Mouse (Mus musculus) kidney, embryonic 14.5 days (tissue): ENCODE measurements around the gene Galnt2. TPM values are rescaled to one million over a fixed set of nuclear protein-coding genes. Genes with fewer than 3 reads are reported as not detected.
A peak's percentile ranks its signal among the peaks of the same experiment; 100 is the strongest.

Experiments
- ATAC-seq: fragments of 200-750 bp; cut with Nextera tagmentation; 2 replicates; pipeline ENCODE4 v1.8.0; 2017; ENCODE audit warnings: moderate number of reproducible peaks, mild to moderate bottlenecking, moderate TSS enrichment, moderate library complexity; ENCODE audit not compliant: low FRiP score, low TSS enrichment
- H3K27ac ChIP-seq: fragments of 300-500 bp; sonication (generic); 2 replicates; pipeline ENCODE4 v1.5.1; 2014; ENCODE audit warnings: low read depth, mild to moderate bottlenecking, low read length, moderate library complexity, mixed read lengths
- H3K27me3 ChIP-seq: fragments of 300-500 bp; sonication (generic); 2 replicates; pipeline ENCODE4 v1.6.1; 2014; ENCODE audit warnings: mild to moderate bottlenecking, low read length; ENCODE audit not compliant: control insufficient read depth, insufficient read depth
- H3K36me3 ChIP-seq: fragments of 300-500 bp; sonication (generic); 2 replicates; pipeline ENCODE4 v1.6.1; 2014; ENCODE audit warnings: low read length, mixed read lengths; ENCODE audit not compliant: control insufficient read depth, insufficient read depth
- H3K4me1 ChIP-seq: fragments of 300-500 bp; sonication (generic); 2 replicates; pipeline ENCODE4 v1.6.1; 2014; ENCODE audit warnings: low read length, mixed read lengths; ENCODE audit not compliant: control insufficient read depth, insufficient read depth
- H3K4me2 ChIP-seq: fragments of 300-500 bp; sonication (generic); replicated peaks from 2 replicates; pipeline ENCODE4 v1.6.1; 2014; ENCODE audit warnings: low read depth, mild to moderate bottlenecking, low read length
- H3K4me3 ChIP-seq: fragments of 300-500 bp; sonication (generic); 2 replicates; pipeline ENCODE4 v1.5.1; 2014; ENCODE audit warnings: mild to moderate bottlenecking, low read length
- H3K9ac ChIP-seq: fragments of 300-500 bp; sonication (generic); 2 replicates; pipeline ENCODE4 v1.6.1; 2014; ENCODE audit warnings: low read depth, mild to moderate bottlenecking, low read length, moderate library complexity
- H3K9me3 ChIP-seq: fragments of 300-500 bp; sonication (generic); 2 replicates; pipeline ENCODE4 v1.6.1; 2016; ENCODE audit warnings: low read length; ENCODE audit not compliant: control insufficient read depth
- WGBS: fragments of 180-500 bp; shearing (Covaris S2); extraction: QIAGEN DNeasy Blood & Tissue Kit; methylation state at CpG from one replicate; pipeline ENCODE4 v1.1.7; 2014; 5-methylcytosine and 5-hydroxymethylcytosine counted together
- polyA plus RNA-seq: library from polyadenylated mRNA; unstranded; fragments of >200 nt; fragmentation: Nextera tagmentation; extraction: Ambion mirVana; gene quantifications from 2 replicates; pipeline ENCODE4 v1.2.1, GENCODE M21; 2014

The Galnt2 gene
- polyA plus RNA-seq, 1 experiment from 2014 or later: 57.7 TPM

DNA sequence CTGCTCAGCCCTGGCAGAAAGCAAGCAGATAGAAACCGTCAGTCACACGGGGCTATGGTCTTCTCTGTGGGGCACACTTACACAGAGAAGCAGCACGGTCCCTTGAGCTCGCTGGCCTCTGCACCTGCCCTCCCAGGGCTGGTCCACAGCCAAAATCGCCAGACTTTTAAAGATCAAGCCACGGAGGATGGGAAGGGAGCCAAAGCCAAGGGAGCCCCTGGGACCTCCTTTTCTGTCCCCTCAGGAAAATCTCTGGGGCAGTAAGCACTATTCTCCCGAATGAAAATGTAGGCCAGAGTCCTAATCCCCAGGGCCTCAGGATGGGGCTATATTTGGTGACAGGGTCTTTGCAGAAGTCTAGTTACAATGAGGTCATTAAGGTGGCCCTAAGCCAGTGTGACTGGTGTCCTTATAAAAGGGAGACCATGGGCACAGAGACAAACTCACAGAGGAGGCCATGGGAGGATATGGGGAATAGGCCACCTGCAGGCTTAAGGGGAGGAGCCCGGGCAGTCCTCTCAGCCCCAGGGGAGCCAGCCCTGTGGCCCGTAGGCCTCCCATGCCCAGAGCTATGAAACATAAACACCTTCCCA, 53.9 kb downstream of the Galnt2 start:
- Histone ChIP-seq H3K4me2 (no peak overlapping the region), H3K9me3 (no peaks in the 10 kb centered on the region), H3K4me3 (no peak overlapping the region), H3K4me1 (peaks cover 48% of the 10 kb centered on the region), H3K27ac (no peak overlapping the region; the same call in 1 of the 2 replicates), H3K27me3 (no peaks in the 10 kb centered on the region), H3K36me3 (no peaks in the 10 kb centered on the region), H3K9ac (no peak overlapping the region; the same call in 1 of the 2 replicates)
- 44% methylated on average over 9 of the region's 9 CpGs for WGBS
- no peak for ATAC-seq

DNA sequence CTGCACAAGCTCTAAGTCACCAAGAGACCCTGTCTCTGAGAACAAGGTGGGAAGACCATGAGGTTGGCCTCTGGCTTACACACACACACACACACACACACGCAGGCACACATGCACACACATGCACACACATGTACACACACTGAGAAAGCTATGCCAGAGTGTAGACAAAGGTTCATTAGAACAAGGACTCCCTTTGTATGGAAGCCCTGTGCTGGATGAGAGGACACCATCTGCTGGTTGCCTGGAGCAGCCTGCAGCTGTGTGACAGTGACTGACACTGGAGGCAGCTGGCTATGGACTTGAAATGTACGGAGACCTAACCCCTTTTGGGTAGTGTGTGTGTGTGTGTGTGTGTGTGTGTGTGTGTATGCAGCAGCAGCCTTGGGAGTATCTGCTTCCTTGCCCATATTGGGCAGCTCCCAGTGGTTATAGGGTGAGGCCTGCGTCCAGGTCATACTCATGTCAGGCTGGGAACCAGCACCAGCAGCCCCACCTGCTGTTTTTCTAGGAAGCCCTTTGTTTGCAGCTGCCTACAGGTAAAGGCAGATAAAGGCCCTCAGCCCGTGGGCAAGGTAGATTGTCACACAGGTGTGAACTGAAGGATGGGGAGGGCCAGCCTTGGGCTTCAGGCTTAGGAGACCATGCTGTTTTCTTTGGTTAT, 55.4 kb downstream of the Galnt2 start:
- no peak overlapping the region for H3K4me3 ChIP-seq
- no peak overlapping the region for H3K4me2 ChIP-seq
- H3K27me3 ChIP-seq: no peaks in the 10 kb centered on the region
- H3K36me3 ChIP-seq: no peaks in the 10 kb centered on the region
- peaks cover 48% of the 10 kb centered on the region for H3K4me1 ChIP-seq
- peak overlapping the region; percentile 12; the same call in 1 of the 2 replicates for H3K9ac ChIP-seq
- ATAC-seq: 0 out of 2 replicates have a peak, but pooled peaks have one; percentile 33
- H3K27ac ChIP-seq: no peak overlapping the region
- 55% methylated on average over 4 of the region's 4 CpGs for WGBS
- no peaks in the 10 kb centered on the region for H3K9me3 ChIP-seq

DNA sequence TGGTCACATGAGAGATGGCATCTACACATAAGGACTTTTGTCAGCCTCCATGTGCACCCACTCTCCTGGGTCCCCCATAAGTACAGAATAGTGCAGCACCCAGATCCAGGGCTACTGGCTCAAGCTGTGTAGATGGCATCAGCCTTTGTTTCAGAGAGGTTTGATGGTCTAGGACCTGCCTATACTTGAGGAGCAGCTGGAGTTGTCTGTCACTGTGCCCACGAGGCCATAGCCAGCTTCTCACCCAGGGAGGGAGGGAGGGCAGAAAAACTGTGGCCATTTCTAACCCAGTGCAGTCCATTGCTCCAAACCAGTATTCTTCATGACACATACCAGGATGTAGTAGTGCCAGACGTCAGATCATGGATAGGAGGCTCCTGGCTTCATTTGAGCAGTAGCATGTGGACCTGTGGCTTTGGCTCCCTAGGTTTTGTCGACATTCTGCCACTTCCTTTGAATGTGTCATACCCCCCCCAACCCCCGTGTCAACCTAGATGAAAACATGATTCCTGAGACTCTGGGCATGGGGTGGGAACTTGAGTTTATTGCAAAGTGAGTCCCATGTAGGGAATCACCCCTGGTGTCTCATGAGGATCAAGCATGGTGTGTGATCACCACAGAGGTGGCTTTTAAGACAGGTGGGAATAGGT, 57.1 kb downstream of the Galnt2 start:
- no peak for ATAC-seq
- Histone ChIP-seq H3K4me3 (no peak overlapping the region), H3K27me3 (no peaks in the 10 kb centered on the region), H3K36me3 (no peaks in the 10 kb centered on the region), H3K27ac (no peak overlapping the region), H3K9ac (no peak overlapping the region), H3K9me3 (no peaks in the 10 kb centered on the region), H3K4me1 (peaks cover 39% of the 10 kb centered on the region), H3K4me2 (no peak overlapping the region)
- WGBS: 83% methylated on average over 4 of the region's 4 CpGs

DNA sequence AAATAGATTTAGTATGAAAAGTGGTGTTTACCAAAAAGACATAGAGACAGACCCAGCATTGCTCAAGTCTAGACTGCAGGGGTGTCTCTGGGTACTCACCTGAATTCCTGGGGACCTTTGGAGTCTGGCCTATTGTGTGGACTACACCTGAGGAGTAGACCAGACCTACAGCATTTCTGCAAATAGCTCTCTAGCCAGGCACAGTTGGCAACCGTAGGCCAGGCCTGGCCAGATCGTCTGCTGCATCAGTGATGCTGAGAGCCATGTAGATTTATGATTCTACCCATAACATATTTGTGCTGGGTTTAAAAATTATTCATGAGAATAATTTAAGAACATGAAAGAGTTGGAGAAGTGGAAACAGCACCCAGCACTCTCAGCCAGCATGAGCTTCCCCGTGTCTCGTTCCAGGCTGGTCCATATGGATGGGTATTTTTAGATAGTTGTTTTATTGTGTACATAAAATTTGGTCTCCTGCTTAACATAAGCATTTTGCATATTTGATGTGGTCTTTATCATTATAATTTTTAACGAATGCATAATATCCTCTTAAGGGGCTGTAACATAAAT, 58.4 kb downstream of the Galnt2 start:
- no peaks in the 10 kb centered on the region for H3K27me3 ChIP-seq
- H3K4me2 ChIP-seq: no peak overlapping the region
- H3K9ac ChIP-seq: no peak overlapping the region
- ATAC-seq: no peak
- H3K4me1 ChIP-seq: peaks cover 34% of the 10 kb centered on the region
- WGBS: 90% methylated on average over 5 of the region's 5 CpGs
- no peak overlapping the region for H3K27ac ChIP-seq
- H3K36me3 ChIP-seq: no peaks in the 10 kb centered on the region
- no peaks in the 10 kb centered on the region for H3K9me3 ChIP-seq
- no peak overlapping the region for H3K4me3 ChIP-seq

DNA sequence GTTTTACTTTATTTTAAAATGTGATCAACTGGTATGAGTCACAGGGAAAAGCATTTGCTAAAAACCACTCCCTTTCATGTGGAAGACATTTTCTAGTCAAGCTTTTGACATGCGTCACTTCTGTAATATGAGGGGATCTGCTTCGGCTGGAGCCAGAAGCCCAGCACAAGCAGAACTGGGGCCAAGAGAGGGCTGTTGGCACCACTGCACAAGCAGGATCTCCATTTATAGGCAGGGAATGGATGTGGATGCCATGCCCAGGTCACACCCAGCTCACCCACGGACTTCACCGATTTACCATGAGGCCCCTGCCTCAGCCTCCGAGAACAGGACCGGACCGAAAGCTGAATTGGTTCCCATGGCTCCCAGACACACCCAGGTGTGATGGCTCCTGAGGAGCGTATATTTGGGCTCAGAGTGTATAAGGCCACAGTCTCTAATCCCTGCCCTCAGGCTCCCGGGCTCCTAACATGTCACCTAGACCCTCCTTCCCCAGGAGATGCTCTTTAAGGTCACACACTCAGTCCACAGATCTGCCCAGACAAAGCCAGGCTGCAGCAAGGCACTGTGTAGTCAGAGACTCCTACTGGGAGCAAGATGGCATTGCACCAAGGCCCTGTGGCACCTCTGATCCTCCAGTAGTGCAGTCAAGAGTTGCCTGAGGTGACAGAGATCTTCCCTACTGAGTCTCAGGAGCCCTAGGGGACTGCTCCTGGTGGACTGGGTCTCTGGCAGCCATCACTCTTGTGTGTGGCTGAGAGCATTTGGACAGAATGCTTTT, 59.9 kb downstream of the Galnt2 start:
- WGBS: 88% methylated on average over 9 of the region's 9 CpGs
- Histone ChIP-seq H3K27ac (no peak overlapping the region), H3K9me3 (no peaks in the 10 kb centered on the region), H3K9ac (no peak overlapping the region), H3K4me1 (peaks cover 26% of the 10 kb centered on the region; the same call in 1 of the 2 replicates), H3K4me2 (no peak overlapping the region), H3K27me3 (no peaks in the 10 kb centered on the region), H3K4me3 (no peak overlapping the region), H3K36me3 (no peaks in the 10 kb centered on the region)
- ATAC-seq: no peak

DNA sequence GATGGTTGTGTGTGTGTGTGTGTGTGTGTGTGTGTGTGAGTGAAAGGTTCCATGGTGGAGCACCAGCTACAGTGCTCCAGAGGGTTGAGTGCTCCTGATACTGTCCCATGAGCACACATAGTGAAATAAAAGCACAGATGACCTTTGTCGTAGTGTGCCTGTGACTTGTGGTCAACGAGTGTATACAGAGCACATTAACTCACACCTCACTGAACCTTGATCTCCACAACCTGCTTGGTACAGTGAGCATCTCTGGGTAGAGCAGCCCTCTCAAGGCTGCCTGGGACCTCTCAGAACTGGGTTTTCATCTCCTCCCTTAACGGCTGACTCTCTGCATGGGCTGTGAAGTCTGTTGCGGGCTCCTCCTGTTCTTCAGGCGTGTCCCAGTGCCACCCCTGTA, 60.5 kb downstream of the Galnt2 start:
- 85% methylated on average over 5 of the region's 5 CpGs for WGBS
- ATAC-seq: no peak
- Histone ChIP-seq H3K4me3 (no peak overlapping the region), H3K4me1 (peaks cover 20% of the 10 kb centered on the region; the same call in 1 of the 2 replicates), H3K9me3 (no peaks in the 10 kb centered on the region), H3K27ac (no peak overlapping the region), H3K27me3 (no peaks in the 10 kb centered on the region), H3K9ac (no peak overlapping the region), H3K4me2 (no peak overlapping the region), H3K36me3 (no peaks in the 10 kb centered on the region)

DNA sequence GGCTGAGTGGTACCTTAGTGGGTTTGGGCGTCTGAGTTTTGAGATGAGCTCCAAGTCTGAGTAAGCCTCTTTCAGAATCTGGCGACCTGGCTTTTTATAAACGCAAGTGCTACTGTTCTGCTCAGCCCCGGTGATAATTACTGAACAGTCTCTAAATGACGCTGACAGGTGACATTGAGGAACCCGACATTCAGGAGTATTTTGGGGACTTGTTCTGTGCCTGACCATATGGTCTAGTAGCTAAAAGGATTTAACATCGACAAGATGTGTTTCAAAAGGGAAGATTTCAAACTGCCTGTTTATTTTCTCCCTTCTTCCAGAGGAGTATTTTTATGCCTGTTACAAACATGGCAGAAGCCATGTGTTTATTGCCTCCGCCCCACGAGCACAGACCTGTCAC, 61.8 kb downstream of the Galnt2 start:
- Histone ChIP-seq H3K4me2 (no peak overlapping the region), H3K9me3 (no peaks in the 10 kb centered on the region), H3K27ac (no peak overlapping the region), H3K4me3 (no peak overlapping the region), H3K27me3 (no peaks in the 10 kb centered on the region), H3K9ac (no peak overlapping the region), H3K36me3 (no peaks in the 10 kb centered on the region), H3K4me1 (peaks cover 15% of the 10 kb centered on the region; the same call in 1 of the 2 replicates)
- no peak for ATAC-seq
- WGBS: 80% methylated on average over 9 of the region's 9 CpGs

DNA sequence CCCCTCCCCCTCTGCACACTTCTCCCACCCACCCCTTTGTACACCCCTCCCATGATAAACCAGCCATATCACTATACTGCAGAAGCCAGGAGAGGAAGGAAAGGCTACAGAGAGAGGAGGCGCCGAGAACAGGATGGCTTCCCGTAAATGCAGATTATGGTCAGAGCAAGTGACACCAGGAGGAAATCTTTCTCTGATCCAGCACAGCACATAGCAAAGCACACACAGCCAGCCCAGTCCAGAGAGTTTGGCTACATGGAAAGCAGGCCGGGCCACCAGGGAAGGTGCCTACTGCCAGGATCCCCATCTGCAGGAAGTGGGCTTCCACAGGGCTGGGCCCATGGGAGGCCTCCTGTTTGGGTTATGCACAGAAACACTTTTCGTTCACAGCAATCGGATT, 63.2 kb downstream of the Galnt2 start:
- H3K9ac ChIP-seq: no peak overlapping the region
- peaks cover 15% of the 10 kb centered on the region; the same call in 1 of the 2 replicates for H3K4me1 ChIP-seq
- no peak overlapping the region for H3K4me3 ChIP-seq
- no peak overlapping the region for H3K27ac ChIP-seq
- no peaks in the 10 kb centered on the region for H3K9me3 ChIP-seq
- ATAC-seq: no peak
- H3K4me2 ChIP-seq: no peak overlapping the region
- no peaks in the 10 kb centered on the region for H3K36me3 ChIP-seq
- H3K27me3 ChIP-seq: no peaks in the 10 kb centered on the region
- 45% methylated on average over 6 of the region's 6 CpGs for WGBS
